Mouse (Mus musculus): ENCODE results near the gene Txk. TPM values are rescaled to one million over a fixed set of nuclear protein-coding genes. Genes with fewer than 3 reads are reported as not detected.

The Txk gene
- polyA plus RNA-seq (2015; fragmentation: Nextera tagmentation; extraction: Ambion mirVana) = 0.39 and 0.57 TPM in 2 replicates

GRCm38 (mm10) chr5:72752585-72752984, at the start of gene Txk:
Gene Txk (minus strand): TSS chr5:72752777.
- no peaks in the 10 kb centered on the region for H3K4me1 ChIP-seq (replicated peaks)
- ATAC-seq = no peak
- no peak within 1 kb of the TSS for H3K27ac ChIP-seq
- H3K4me2 ChIP-seq (replicated peaks) = no peak within 1 kb of the TSS
- no peak within 1 kb of the TSS for H3K4me3 ChIP-seq (replicated peaks)
- H3K9ac ChIP-seq = no peak within 1 kb of the TSS
- H3K27me3 ChIP-seq (replicated peaks) = no peaks in the 10 kb centered on the region
- 80% methylated on average over 5 of the region's 5 CpGs for WGBS
- H3K36me3 ChIP-seq = no peaks in the 10 kb centered on the region
- no peaks in the 10 kb centered on the region for H3K9me3 ChIP-seq

GRCm38 (mm10) chr5:72798563-72798962, 46.0 kb upstream of the Txk start:
- 79% methylated on average over 4 of the region's 4 CpGs for WGBS
- ATAC-seq = no peak
- Histone ChIP-seq H3K9me3 (no peaks in the 10 kb centered on the region), H3K36me3 (no peaks in the 10 kb centered on the region), H3K27ac (no peak overlapping the region), H3K4me3 (replicated peaks) (no peak overlapping the region), H3K4me1 (replicated peaks) (peaks cover 8% of the 10 kb centered on the region), H3K9ac (no peak overlapping the region), H3K4me2 (replicated peaks) (no peak overlapping the region), H3K27me3 (replicated peaks) (no peaks in the 10 kb centered on the region)

- H3K27me3 ChIP-seq (replicated peaks) = no peaks in the 10 kb centered on the region
- peak overlapping the region; percentile 18; the same call in 1 of the 2 replicates for H3K9ac ChIP-seq
- H3K9me3 ChIP-seq = no peaks in the 10 kb centered on the region
- H3K4me1 ChIP-seq (replicated peaks) = peaks cover 12% of the 10 kb centered on the region
- no peaks in the 10 kb centered on the region for H3K36me3 ChIP-seq
- no peak for ATAC-seq
- H3K4me2 ChIP-seq (replicated peaks) = peak overlapping the region; percentile 56
- WGBS = 37% methylated on average over 14 of the region's 14 CpGs
- peak overlapping the region; percentile 18; the same call in 1 of the 2 replicates for H3K4me3 ChIP-seq (replicated peaks)
- peak overlapping the region; percentile 61 for H3K27ac ChIP-seq
Observed at GRCm38 (mm10) chr5:72796186-72796613, 43.6 kb upstream of the Txk start.

- no peak overlapping the region for H3K27ac ChIP-seq
- H3K27me3 ChIP-seq (replicated peaks) = no peaks in the 10 kb centered on the region
- H3K4me3 ChIP-seq (replicated peaks) = no peak overlapping the region
- H3K9ac ChIP-seq = no peak overlapping the region
- no peak for ATAC-seq
- no peaks in the 10 kb centered on the region for H3K36me3 ChIP-seq
- peaks cover 12% of the 10 kb centered on the region for H3K4me1 ChIP-seq (replicated peaks)
- no peaks in the 10 kb centered on the region for H3K9me3 ChIP-seq
- H3K4me2 ChIP-seq (replicated peaks) = no peak overlapping the region
- WGBS = 77% methylated on average over 3 of the region's 3 CpGs
Observed at GRCm38 (mm10) chr5:72793309-72793850, 40.8 kb upstream of the Txk start.

- H3K4me3 ChIP-seq (replicated peaks) = no peak overlapping the region
- H3K27ac ChIP-seq = no peak overlapping the region
- WGBS = 10% methylated on average over 6 of the region's 6 CpGs
- H3K9ac ChIP-seq = no peak overlapping the region
- no peaks in the 10 kb centered on the region for H3K27me3 ChIP-seq (replicated peaks)
- no peak overlapping the region for H3K4me2 ChIP-seq (replicated peaks)
- peaks cover 12% of the 10 kb centered on the region for H3K4me1 ChIP-seq (replicated peaks)
- no peaks in the 10 kb centered on the region for H3K36me3 ChIP-seq
- H3K9me3 ChIP-seq = no peaks in the 10 kb centered on the region
- ATAC-seq = peak; percentile 78
Observed at GRCm38 (mm10) chr5:72791789-72792188, 39.2 kb upstream of the Txk start.

GRCm38 (mm10) chr5:72791386-72791785, 38.8 kb upstream of the Txk start:
- H3K27ac ChIP-seq = no peak overlapping the region
- H3K9ac ChIP-seq = no peak overlapping the region
- H3K9me3 ChIP-seq = no peaks in the 10 kb centered on the region
- H3K4me1 ChIP-seq (replicated peaks) = peaks cover 11% of the 10 kb centered on the region; the same call in 1 of the 2 replicates
- WGBS = 25% methylated on average over 4 of the region's 4 CpGs
- no peak overlapping the region for H3K4me3 ChIP-seq (replicated peaks)
- H3K36me3 ChIP-seq = no peaks in the 10 kb centered on the region
- H3K4me2 ChIP-seq (replicated peaks) = no peak overlapping the region
- no peak; the same call in 1 of the 2 replicates for ATAC-seq
- no peaks in the 10 kb centered on the region for H3K27me3 ChIP-seq (replicated peaks)

GRCm38 (mm10) chr5:72785451-72785850, 32.9 kb upstream of the Txk start:
- H3K27ac ChIP-seq = no peak overlapping the region
- ATAC-seq = no peak
- no peak overlapping the region for H3K4me3 ChIP-seq (replicated peaks)
- no peaks in the 10 kb centered on the region for H3K27me3 ChIP-seq (replicated peaks)
- no peaks in the 10 kb centered on the region for H3K36me3 ChIP-seq
- no peak overlapping the region for H3K9ac ChIP-seq
- no peaks in the 10 kb centered on the region for H3K9me3 ChIP-seq
- no peak overlapping the region for H3K4me2 ChIP-seq (replicated peaks)
- no peaks in the 10 kb centered on the region for H3K4me1 ChIP-seq (replicated peaks)
- 47% methylated on average over 4 of the region's 4 CpGs for WGBS

- no peak overlapping the region for H3K4me3 ChIP-seq (replicated peaks)
- H3K36me3 ChIP-seq = no peaks in the 10 kb centered on the region
- H3K9ac ChIP-seq = no peak overlapping the region
- H3K9me3 ChIP-seq = no peaks in the 10 kb centered on the region
- H3K4me1 ChIP-seq (replicated peaks) = no peaks in the 10 kb centered on the region
- no peak overlapping the region for H3K4me2 ChIP-seq (replicated peaks)
- no peak for ATAC-seq
- no peaks in the 10 kb centered on the region for H3K27me3 ChIP-seq (replicated peaks)
- no peak overlapping the region for H3K27ac ChIP-seq
- 76% methylated on average over 3 of the region's 3 CpGs for WGBS
Observed at GRCm38 (mm10) chr5:72784719-72785118, 32.1 kb upstream of the Txk start.

GRCm38 (mm10) chr5:72783957-72784356, 31.4 kb upstream of the Txk start:
- H3K36me3 ChIP-seq = no peaks in the 10 kb centered on the region
- ATAC-seq = no peak
- no peak overlapping the region for H3K27ac ChIP-seq
- H3K27me3 ChIP-seq (replicated peaks) = no peaks in the 10 kb centered on the region
- H3K9me3 ChIP-seq = no peaks in the 10 kb centered on the region
- H3K4me3 ChIP-seq (replicated peaks) = no peak overlapping the region
- no peaks in the 10 kb centered on the region for H3K4me1 ChIP-seq (replicated peaks)
- H3K4me2 ChIP-seq (replicated peaks) = no peak overlapping the region
- 69% methylated on average over 8 of the region's 8 CpGs for WGBS
- no peak overlapping the region for H3K9ac ChIP-seq

- WGBS = 94% methylated on average over 7 of the region's 7 CpGs
- ATAC-seq = no peak
Observed at GRCm38 (mm10) chr5:72783123-72783522, 30.5 kb upstream of the Txk start.

GRCm38 (mm10) chr5:72781776-72782175, 29.2 kb upstream of the Txk start:
- Histone ChIP-seq H3K9me3 (no peaks in the 10 kb centered on the region), H3K4me1 (replicated peaks) (no peaks in the 10 kb centered on the region), H3K36me3 (no peaks in the 10 kb centered on the region), H3K27me3 (replicated peaks) (no peaks in the 10 kb centered on the region), H3K9ac (no peak overlapping the region), H3K27ac (no peak overlapping the region), H3K4me2 (replicated peaks) (no peak overlapping the region), H3K4me3 (replicated peaks) (no peak overlapping the region)
- 79% methylated on average over 11 of the region's 11 CpGs for WGBS
- no peak for ATAC-seq

More at GRCm38 (mm10) chr5:72783123-72783522, 30.5 kb upstream of the Txk start:
- Histone ChIP-seq H3K4me2 (replicated peaks) (no peak overlapping the region), H3K36me3 (no peaks in the 10 kb centered on the region), H3K27me3 (replicated peaks) (no peaks in the 10 kb centered on the region), H3K9me3 (no peaks in the 10 kb centered on the region), H3K4me3 (replicated peaks) (no peak overlapping the region), H3K9ac (no peak overlapping the region), H3K27ac (no peak overlapping the region), H3K4me1 (replicated peaks) (no peaks in the 10 kb centered on the region)

- H3K4me3 ChIP-seq (replicated peaks) = no peak overlapping the region
- no peaks in the 10 kb centered on the region for H3K27me3 ChIP-seq (replicated peaks)
- ATAC-seq = no peak
- WGBS = 93% methylated on average over 2 of the region's 2 CpGs
- H3K4me1 ChIP-seq (replicated peaks) = no peaks in the 10 kb centered on the region
- H3K36me3 ChIP-seq = no peaks in the 10 kb centered on the region
- no peak overlapping the region for H3K9ac ChIP-seq
- H3K9me3 ChIP-seq = no peaks in the 10 kb centered on the region
- H3K27ac ChIP-seq = no peak overlapping the region
- no peak overlapping the region for H3K4me2 ChIP-seq (replicated peaks)
Observed at GRCm38 (mm10) chr5:72776595-72776994, 24.0 kb upstream of the Txk start.

GRCm38 (mm10) chr5:72776127-72776526, 23.6 kb upstream of the Txk start:
- H3K9me3 ChIP-seq = no peaks in the 10 kb centered on the region
- no peaks in the 10 kb centered on the region for H3K27me3 ChIP-seq (replicated peaks)
- H3K4me2 ChIP-seq (replicated peaks) = no peak overlapping the region
- H3K4me3 ChIP-seq (replicated peaks) = no peak overlapping the region
- no peak for ATAC-seq
- WGBS = 79% methylated on average over 2 of the region's 2 CpGs
- no peak overlapping the region for H3K9ac ChIP-seq
- H3K4me1 ChIP-seq (replicated peaks) = no peaks in the 10 kb centered on the region
- H3K36me3 ChIP-seq = no peaks in the 10 kb centered on the region
- no peak overlapping the region for H3K27ac ChIP-seq
